Mouse (Mus musculus) regulatory T cell (primary cell): Measurements from ENCODE around the gene C1qbp.

Experiments used
- in situ Hi-C: fragments of 300-600 bp; cut with MboI, MseI; formaldehyde crosslinking; loops from one replicate; pipeline ENCODE4 v1.15.1; 2025; ENCODE audit warnings: high pct_unique_total_duplicates

The C1qbp gene

DNA sequence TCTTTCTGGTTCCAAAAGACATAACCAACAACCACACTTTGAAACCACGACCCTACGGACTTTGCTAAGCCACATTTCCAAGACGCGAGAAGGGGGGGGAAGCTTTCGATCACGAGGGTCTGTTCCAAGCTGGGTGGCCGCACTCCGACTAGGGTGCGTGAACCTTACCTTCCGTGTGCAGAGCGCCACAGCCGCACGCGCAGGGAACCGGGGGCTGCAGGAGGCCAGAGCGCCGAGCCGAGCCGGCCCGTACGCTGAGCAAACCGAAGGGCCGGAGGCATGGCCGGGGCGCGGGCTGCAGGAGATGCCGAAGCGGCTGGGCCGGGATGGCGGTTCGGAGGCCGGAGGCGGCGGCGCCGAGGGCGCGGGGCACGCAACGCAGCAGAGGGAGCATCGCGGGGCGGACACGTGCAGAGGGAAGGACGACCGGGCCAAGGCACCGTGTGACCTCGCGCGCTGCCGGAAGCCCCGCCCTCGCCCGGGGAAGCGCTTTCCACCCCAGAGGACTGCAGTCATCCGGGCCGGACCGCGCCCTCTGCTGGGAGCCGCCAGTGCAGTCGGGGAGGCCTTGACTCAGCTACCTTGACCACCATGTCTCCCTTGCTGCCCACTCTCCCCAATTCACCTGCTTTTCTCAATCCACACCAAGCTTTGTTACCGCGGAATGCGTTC, at the start of gene C1qbp:
TSS of gene C1qbp (minus strand) at position 470 of the 672 bp plus-strand sequence.
- in situ Hi-C loops = no loop called here

GRCm38 (mm10) chr11:71032070-71032469, 49.2 kb upstream of the C1qbp start:
- in situ Hi-C loops = loop anchor here (10.0 kb wide), 1 partner anchor 293 kb away; no protein-coding TSS in a partner anchor

DNA sequence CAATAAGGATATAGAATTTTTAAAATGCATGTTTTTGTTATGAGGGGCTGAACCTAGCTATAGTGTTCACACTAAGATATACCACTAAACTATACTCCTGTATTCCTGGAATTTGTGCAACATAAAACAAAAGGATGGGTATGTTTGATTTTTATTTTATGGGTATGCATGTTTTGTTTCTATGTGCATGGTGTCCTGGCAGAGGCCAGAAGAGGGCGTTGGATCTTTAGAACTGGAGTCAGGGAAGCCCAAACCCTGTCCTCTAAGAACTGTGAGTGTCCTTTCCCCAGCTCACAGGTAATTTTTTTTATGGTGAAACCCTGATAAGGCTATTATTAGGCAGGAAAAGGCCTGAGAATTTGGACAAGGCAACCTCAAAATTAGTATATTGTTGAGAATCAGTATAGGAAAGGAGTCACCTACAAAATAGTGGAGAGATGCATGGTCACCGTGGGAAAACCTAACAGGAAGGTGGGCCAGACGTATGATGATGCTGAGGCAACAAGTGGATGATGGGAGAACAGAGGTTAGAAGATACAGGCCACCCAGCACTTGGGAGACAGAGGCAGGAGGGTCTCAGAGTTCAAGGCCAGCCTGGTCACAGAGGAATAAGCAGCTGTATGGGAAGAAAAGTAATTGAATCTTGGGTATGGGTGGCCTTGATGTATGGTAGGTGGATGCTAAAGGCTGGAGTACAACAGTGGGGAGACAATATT, 46.7 kb upstream of the C1qbp start:
- in situ Hi-C loops = loop anchor here (10.0 kb wide), 1 partner anchor 295 kb away; no protein-coding TSS in a partner anchor

GRCm38 (mm10) chr11:71028280-71028679, 45.5 kb upstream of the C1qbp start:
- in situ Hi-C loops = no loop called here

DNA sequence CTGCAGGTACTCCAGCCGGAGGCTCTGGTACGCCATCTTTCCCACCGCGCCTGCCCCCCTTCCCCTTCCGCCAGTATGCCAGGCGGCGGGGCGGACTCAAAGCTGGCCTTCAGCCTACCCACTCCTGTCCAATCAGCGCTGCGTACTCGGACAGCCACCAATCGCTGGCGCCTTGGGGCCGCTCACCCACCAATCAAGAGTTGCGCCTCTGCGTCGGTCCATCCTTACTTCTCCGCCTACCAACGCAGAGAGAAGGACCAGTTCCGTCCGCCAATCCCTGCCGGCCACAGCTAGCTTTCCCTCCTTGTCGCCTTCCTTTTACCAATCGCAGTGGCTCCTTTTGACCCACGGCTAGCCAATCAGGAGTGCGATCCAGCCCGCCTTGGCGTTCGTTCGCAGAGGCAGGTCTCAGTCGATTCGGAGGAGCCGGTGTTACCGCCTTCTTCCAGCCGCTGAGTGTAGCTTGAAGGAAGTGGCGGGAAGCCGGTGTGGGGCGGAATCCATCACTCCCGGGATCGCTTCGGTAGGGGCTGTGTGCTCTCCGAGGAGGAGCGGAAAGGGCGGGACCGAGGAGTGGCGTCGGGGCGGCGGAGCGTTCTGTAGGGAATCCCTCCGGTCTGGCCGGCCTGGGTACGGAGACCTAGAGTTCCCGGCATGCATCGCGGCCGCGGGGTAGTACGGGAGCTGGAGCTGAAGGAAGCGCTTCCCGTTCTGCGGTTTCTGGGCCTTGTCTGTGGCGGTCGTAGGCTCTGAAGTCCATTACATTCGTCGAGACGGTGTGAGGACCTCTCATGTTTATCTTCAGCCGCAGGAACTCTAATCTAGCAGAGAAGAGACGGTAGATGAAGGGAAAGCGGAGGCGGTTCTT, 36.6 kb upstream of the C1qbp start, which contains the start of the genes Mis12 and Derl2:
TSS of gene Mis12 (plus strand) at position 411 of the 868 bp plus-strand sequence.
TSS of gene Derl2 (minus strand) at position 641 of the 868 bp plus-strand sequence.
- in situ Hi-C loops = loop anchor here (5.0 to 25.0 kb wide), 3 partner anchors 887 to 1418 kb away; partner anchors contain the start of genes Aipl1, Ggt6, Mgl2 and Mybbp1a

DNA sequence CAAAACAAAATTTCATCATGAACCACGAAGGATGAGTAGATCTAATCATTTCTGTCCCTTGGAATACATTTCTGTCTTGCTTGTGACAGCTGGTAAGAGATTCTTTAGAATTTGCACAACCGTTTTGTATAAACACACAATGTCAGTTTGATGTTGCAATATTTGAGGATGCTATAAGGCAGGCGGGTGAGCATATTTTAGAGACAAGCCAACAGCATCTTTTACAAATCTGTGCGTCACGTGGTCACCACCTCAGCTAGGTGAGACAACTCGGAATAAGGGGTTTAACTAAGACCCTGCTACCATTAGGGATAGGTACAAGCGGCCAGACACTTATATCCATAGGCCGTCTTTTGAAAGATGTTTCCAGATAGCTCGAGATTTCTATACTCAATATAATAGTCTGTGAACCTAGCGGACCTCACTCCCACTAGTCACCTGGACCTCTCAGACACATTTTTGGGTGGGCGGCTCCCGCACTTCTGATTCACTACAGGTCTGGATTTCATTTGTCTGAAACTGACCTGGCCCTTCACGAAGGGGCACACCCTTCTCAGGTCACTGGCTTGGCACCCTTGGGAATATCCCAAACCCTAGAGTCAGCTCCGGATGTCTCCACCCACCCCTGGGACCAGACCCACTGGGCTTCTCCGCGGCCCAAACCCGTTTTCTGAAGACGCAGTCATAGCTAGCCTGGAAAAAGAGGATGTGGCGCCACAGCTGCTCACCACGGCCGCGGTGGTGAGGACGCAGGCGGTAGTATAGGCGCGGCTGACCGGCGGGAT, 35.8 kb upstream of the C1qbp start:
- in situ Hi-C loops = loop anchor here (25.0 kb wide), 2 partner anchors 1019 to 1419 kb away; partner anchors contain the start of genes Aipl1, Ggt6, Mybbp1a and Pimreg

DNA sequence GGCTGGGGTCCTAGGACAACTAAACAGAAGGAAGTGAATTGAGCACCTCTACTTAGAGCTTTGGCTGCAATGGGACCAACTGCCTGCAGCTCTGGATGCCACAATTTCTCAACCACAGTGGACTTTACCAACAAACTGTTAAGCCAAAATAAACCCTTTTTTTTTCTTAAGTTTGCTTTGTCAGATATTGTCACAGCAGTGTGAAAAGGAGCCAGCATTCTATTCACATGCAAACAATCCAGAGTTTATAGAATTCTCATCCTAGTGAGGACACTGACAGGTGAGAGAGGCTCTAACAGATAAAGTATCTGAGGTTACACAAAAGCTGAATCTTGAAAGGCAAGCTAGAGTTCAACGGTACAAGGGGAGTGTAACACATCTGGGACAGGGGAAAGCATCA, 34.2 kb upstream of the C1qbp start:
- in situ Hi-C loops = loop anchor here (25.0 kb wide), 2 partner anchors 1020 to 1420 kb away; partner anchors contain the start of genes Aipl1, Ggt6, Mybbp1a and Pimreg

GRCm38 (mm10) chr11:71012743-71013142, 29.9 kb upstream of the C1qbp start:
- in situ Hi-C loops = loop anchor here (25.0 kb wide), 2 partner anchors 1025 to 1425 kb away; partner anchors contain the start of genes Aipl1, Ggt6, Mybbp1a and Pimreg

DNA sequence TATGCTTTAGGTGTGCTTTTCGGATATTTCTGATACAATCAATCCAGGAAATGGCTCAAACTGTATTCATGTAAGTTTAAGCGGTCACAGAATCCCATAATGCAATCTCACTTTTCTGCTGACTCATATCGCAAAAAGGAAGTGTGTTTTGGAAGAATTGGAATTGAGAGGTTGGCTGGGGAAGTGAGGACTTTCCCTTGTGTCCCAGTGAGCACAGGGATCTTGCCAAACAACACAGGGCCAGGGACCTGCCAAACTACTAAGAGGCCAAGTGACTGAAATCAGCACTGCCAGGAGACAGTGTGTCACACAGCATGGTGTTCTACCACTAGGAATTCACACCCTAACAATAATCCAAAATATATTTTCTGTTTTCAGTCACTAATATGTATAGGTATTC, 25.5 kb upstream of the C1qbp start:
- in situ Hi-C loops = loop anchor here (25.0 kb wide), 2 partner anchors 1029 to 1429 kb away; partner anchors contain the start of genes Aipl1, Ggt6, Mybbp1a and Pimreg

GRCm38 (mm10) chr11:71007831-71008230, 25.0 kb upstream of the C1qbp start:
- in situ Hi-C loops = loop anchor here (25.0 kb wide), 2 partner anchors 1029 to 1429 kb away; partner anchors contain the start of genes Aipl1, Ggt6, Mybbp1a and Pimreg

DNA sequence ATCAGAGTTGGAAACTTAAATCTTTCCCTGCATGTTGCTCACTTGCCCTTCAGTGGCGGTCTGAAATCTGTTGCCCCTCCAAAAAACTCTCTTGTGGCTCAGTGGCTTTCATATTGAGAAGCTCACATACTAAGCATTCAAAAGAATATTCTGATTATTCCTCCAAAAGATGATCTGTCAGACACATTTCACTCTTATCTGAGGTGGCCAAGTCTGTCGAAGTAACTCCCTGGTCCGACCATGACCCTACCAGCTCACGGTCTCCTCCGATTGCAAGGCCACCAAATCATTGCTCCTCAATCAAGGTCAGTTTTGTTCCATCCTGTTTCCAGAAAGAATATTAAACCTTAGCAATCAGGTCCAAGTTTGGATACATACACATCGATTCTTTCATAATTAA, 24.2 kb upstream of the C1qbp start:
- in situ Hi-C loops = loop anchor here (25.0 kb wide), 2 partner anchors 1030 to 1430 kb away; partner anchors contain the start of genes Aipl1, Ggt6, Mybbp1a and Pimreg

DNA sequence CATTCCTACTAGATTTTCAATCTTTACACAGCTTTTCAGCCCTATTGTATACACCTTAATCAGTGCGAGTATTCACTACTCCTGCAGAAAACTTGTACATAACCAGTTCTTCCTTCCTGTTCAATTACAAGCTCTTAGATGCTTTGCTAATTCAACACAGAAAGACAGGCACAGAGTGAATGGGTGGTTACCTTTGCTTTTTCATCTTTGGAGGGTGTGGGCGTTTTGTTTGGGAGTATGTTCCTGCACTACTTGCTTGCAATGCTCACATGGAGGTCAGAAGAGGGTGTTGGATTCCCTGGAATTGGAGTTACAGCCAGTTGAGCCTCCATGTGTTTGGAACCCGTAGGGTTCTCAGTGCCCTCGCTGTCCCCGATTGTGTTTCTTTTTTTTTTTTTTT, 22.2 kb upstream of the C1qbp start:
- in situ Hi-C loops = loop anchor here (25.0 kb wide), 2 partner anchors 1032 to 1432 kb away; partner anchors contain the start of genes Aipl1, Ggt6, Mybbp1a and Pimreg

DNA sequence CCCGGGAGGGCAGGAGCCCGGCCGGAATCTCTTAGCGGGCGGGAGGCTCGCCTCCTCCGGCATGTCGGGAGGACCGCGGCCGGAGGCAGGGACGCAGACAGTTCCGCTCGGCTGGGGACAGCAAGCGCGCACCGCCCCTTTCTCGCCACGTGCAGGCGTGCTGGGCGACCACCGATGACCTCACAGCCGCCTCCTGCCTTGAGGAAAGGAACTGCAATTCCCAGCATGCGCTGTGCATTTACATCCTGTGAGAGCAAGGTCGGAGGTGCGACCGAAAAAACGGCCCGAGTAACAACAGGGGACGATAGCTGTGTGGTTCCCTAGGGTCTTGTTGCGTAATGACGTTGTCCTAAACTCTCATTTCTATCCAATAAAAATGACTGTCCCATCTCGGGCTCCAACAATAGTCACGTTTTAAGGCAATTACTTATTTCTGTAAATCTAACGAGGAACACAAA, 21.5 kb upstream of the C1qbp start, which contains the start of gene Dhx33:
TSS of gene Dhx33 (minus strand) at position 122 of the 458 bp plus-strand sequence.
- in situ Hi-C loops = loop anchor here (25.0 kb wide), 2 partner anchors 1033 to 1433 kb away; partner anchors contain the start of genes Aipl1, Ggt6, Mybbp1a and Pimreg

- in situ Hi-C loops = loop anchor here (25.0 kb wide), 2 partner anchors 1034 to 1434 kb away; partner anchors contain the start of genes Aipl1, Ggt6, Mybbp1a and Pimreg
These were observed 20.9 kb upstream of the C1qbp start for GRCm38 (mm10) chr11:71003611-71004315.

DNA sequence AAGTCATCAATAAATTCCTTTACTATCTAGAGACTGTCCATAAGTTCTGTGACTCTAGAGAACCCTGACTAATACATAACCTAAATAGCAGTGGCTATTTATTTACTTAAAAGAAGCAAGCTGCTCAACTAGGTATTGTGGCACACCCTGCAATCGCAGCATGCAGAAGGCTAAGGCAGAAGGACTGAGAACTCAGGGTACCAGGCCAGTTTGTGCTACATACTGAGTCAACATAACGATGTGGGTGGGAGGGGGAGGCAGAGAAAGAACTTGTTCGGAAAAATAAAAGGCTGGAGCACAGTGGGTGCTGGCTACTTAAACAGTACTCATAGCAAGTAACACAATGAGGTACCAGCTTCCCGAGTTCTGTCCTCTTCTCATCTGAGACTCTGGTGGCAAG, 18.3 kb upstream of the C1qbp start:
- in situ Hi-C loops = loop anchor here (25.0 kb wide), 2 partner anchors 1036 to 1436 kb away; partner anchors contain the start of genes Aipl1, Ggt6, Mybbp1a and Pimreg

DNA sequence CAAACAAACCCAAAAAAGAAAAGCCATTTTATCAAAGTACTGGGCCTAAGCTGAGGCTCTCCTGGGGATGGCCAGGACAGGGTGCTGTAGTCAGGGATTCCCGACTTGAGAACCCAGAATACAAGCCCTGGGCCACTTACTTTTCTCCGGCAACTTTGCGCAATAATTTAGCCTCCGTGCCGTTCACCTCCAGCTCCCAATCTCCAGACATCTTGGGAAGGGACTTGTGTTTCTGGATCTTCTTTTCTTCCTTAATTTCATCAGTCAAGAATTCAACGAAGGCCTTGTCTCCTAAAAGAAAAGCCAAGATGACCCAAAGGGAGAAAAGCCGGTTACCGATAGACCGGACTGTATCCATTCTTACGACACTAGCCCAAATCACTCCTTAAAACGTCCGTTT, 796 bp downstream of the C1qbp start:
- in situ Hi-C loops = no loop called here

DNA sequence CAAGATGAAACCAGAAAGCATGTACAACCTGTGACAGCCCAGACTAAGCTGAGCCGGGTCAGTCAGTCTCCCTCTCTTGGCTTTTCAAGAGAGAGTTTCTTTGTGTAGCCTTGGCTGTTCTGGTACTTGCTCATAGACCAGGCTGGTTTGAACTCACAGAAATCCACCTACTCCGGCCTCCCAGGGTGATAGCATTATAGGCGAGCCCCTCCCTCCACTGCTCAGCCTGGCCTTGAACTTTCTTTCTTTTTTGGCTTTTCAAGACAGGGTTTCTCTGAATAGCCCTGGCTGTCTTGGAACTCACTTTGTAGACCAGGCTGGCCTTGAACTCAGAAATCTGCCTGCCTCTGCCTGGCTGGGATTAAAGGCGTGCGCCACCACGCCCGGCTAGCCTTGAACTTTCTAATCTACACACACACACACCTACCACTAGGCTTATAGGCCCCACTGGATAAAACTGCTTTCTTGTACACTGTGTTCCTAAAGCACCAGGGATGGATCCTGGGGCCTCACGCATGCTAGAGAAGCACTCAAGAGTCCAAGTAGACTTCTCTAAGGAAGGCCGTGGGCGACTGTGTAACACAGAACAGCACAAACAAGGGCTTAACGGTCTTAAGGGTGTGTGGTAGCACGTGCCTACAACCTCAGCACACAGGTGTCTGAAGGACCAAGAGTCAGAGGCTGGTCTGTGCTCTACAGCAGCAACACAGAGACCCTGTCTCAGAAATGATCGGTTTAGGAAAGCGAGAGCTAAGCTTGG, 1.9 kb downstream of the C1qbp start:
- in situ Hi-C loops = no loop called here

GRCm38 (mm10) chr11:70980232-70980631, 2.6 kb downstream of the C1qbp start:
- in situ Hi-C loops = no loop called here
